Mouse (Mus musculus): ENCODE measurements around the gene Gabbr1.

Gene Gabbr1

DNA sequence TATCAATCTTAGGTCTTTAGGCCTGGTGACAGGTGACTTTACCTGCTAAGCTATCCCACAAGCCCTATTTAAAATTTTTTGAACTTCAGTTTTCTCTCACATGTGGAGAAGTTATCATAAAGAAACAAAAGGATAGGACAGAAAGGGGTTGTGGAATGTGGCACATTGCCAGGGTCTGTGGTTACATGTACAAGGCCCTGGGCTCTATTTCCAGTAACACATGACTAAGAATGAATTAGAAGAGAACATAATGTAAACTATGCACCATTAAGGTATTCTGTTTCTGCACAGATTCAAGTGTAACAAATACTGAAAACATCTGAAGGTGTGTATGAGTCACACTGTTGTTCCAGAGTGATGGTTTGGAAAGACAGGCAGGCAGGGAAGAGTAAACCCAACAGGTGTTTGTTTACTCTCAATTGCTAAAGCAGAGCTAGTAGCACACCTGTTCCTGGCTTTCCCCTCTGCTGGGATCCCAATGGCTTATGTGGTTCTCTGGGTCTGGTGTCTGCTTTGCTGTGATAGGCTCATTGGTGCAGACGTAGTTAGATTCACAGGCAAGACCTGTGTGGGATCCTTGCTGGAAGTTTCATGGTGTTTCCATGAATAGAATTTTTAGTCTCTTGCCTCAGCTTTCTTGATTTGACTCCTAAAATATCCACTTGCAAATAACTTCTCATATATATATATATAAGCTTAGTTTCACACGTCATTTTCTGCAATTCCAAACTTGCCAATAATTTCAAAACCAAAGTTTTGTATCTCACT, 6.5 kb upstream of the Gabbr1 start:
- no peak for DNase-seq (ENCODE audit: low read depth, low spot score)

DNA sequence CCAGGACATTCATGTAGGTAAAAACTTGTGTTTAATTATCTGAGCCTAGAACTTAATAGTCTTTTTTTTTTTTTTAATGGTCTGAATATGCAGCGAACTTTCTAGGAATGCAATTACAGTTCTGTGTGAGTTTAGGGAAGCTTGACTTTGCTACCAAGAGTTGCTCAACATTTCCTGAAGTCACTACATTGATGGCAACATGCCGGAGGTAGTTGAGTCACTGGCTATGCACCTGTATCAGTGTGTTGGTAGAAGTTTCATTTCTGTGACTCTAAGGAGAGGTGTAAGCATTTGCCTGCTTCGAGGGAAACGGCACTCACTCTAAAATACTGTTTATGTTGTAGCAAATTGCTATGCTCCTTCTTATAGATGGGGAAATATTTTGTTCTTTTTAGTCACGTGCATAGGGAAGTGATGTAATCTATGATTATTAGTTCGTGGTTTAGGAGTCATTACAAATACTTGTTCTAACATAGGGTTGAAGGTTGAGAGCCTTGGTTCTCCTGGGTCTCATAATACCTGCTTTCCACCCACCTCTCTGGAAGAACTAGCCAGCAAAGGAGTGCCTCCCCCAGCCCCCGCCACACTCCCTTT, 1.0 kb upstream of the Gabbr1 start:
- DNase-seq (ENCODE audit: low read depth, low spot score) = no peak

DNA sequence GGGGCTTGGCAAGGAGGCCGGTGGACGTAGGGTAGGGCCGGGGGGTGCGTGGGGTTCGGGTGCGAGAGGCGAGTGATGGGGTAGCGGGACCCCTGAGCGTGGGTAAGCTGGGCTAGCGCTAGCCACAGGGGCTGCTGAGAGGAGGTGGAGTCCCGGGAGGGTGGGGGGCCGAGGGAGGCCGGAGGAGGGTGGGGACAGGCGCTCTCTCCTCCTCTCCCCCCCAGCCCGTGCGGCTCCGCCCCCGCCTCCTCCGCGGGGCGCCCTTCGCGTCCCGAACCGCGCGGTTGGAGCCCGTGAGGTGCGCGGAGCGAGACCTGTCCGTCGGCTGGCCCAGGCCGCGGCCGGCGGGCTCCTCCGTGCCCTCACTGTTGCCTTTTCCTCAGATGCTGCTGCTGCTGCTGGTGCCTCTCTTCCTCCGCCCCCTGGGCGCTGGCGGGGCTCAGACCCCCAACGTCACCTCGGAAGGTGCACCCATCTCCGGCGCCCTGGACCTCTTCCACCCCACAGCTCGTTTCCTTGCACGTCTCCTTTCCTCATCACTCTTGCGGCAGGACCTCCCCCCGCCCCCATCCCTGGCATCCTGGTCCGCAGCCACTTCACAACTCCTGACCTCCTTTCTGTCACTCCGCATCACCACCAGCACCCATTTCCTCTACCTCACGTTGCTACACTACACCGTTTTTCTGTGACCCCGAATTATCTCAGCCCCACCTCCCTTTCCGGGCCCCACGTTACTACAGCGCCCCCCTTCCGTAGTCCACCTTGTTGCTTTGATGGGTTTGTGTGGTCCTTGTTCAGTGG, 746 bp downstream of the Gabbr1 start:
- no peak for DNase-seq (ENCODE audit: low read depth, low spot score)

DNA sequence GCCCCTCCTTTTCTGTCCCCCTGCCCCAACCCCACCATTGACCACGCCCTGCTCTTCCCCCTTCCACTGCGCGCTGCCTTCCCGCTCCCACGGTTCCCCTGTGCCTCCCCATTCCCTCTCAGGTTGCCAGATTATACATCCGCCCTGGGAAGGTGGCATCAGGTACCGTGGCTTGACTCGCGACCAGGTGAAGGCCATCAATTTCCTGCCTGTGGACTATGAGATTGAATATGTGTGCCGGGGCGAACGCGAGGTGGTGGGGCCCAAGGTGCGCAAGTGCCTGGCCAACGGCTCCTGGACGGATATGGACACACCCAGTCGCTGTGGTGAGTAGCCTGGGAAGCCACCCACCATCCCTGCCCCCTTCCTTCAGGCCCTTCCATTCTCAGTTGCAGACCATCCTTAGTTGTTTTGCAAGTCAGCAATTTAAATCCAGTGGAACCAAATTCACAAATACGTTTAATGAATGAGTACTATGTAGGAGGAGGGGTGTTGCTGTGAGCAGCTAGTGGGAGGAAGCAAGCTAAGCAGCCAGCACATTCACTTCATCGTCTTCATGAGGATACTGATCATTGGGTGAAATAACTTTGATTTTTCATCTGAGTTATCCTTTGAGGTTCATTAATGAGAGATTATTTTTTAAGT, 1.7 kb downstream of the Gabbr1 start:
- no peak for DNase-seq (ENCODE audit: low read depth, low spot score)

DNA sequence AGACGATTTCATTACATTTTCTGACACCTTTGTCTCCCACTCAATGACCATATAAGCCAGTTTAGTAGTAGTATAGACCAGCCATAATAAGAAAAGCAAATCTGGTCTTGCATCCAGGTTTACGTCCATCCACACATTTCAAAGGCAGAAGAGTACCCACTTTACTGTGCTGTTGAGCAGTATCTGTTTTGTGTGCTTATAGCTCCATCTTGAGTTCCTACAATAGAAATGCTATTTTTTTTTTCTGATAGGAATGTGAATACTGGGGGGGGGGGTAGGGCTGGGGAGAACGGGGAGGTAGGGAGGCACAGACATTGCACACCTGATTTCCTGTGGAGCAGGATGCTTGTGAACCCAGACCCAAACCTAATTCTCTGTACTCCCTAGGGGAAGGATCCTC, 2.2 kb downstream of the Gabbr1 start:
- DNase-seq (ENCODE audit: low read depth, low spot score) = no peak

DNA sequence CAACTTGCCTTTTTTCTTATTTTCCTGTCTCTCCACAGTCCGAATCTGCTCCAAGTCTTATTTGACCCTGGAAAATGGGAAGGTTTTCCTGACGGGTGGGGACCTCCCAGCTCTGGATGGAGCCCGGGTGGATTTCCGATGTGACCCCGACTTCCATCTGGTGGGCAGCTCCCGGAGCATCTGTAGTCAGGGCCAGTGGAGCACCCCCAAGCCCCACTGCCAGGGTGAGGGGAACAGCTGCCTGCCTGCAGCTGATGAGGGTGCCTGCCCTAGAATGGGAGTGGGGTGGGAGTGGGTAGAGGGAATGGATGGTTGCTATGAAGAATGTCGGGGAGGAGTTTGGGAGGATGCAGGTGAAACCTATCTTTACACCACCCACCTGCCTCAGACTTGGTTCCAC, 2.6 kb downstream of the Gabbr1 start:
- no peak for DNase-seq (ENCODE audit: low read depth, low spot score)

DNA sequence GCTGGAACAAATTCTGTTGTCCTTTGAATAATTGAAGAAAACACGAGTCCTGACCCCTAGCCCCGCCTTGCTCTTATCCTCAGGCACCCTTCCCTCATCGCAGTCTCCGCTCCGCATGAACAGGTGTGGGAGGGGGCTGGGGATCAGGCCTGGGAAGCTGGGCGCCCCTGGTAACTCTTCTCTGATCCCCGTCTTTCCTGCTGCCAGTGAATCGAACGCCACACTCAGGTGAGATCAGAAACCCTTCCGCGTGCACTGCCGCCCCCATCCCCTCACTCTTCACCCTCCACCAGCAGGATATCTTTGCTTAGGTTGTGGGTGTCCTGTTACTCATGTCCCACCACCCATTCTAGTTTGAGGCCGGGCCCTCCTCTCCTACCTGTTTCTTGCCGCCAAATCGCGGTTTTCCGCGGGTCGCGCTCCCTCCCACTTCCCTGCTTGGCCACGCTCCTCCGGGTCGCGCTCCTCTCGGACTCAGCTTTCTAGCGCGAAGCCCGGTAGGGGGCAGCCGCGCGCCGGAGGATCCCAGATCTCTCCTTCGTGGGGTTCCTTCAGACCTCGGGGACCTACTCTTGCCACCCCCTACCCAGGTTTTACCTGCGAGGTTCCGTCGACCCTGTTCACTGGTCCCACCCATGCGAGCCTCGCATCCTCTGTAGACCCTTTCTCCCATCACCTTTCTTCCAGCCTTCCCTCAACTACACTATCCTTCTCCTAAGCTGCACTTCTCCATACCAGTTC, 4.0 kb downstream of the Gabbr1 start:
- DNase-seq (ENCODE audit: low read depth, low spot score) = no peak

DNA sequence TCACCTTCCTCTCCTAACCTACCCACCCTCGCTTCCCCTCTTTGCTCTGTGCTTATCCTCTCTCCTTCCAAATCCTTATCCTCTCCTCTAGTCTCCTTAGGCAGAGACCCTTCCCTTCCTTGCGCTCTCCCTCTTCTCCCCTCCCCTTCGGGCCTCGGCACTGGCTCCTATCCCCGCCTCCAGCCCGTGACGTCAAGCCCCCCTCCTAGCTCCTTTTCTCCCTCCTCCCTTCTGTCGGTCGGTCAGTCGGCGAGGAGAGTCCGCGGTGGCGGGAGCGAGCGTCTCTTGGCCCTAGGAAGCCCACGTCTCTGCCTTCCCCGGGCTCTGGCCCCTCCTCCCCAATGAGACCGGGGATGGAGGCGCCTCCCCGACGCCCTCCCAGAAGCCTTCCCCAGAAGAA, 4.6 kb downstream of the Gabbr1 start:
- DNase-seq (ENCODE audit: low read depth, low spot score) = peak; percentile 48

DNA sequence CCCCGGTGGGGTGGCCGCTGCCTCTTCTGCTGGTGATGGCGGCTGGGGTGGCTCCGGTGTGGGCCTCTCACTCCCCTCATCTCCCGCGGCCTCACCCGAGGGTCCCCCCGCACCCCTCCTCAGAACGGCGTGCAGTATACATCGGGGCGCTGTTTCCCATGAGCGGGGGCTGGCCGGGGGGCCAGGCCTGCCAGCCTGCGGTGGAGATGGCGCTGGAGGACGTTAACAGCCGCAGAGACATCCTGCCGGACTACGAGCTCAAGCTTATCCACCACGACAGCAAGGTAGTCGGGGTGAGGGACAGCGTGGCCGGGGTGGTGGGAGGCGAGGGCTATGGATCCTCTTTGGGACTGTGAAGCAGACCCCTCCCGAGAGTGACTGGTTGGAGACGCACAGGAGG, 5.1 kb downstream of the Gabbr1 start:
- no peak for DNase-seq (ENCODE audit: low read depth, low spot score)

DNA sequence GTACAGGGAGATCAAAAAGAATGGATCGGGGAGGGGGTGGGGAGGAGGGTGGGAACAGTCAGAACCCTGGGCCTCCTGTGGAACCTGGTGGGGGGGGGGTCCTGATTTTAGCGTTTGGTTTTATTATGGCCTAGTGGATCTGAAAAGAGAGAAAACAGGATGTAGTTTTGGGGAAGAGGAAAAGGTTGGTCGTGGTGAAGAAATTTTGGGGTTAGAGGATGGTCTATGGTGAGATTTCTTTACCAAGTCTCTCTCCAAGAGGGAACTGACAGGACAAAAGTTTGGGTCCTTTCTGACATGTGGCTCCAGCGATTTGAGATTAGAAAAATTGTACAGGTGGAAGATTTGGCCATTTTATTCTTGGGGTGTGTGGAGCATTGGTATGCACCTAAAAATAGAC, 6.0 kb downstream of the Gabbr1 start:
- no peak for DNase-seq (ENCODE audit: low read depth, low spot score)

DNA sequence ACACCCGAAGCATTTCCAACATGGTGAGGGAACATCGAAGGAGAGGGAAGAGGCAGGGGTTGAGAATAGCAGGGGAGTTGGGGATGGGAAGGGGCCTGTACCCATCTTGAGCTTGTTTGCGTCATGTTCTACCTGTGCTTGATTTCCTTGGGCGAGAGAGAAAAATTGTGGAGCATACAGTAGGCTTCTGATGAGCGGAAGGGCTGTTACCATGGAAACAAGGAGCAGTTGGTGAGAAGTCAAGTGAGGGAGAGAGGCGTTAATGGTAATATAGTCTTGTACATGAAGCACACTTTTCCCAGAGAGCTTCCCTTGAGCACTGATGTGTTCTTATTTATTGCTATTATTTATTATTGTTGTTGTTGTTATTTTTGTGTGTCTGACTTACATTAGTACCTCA, 11.2 kb downstream of the Gabbr1 start:
- DNase-seq (ENCODE audit: low read depth, low spot score) = no peak

DNA sequence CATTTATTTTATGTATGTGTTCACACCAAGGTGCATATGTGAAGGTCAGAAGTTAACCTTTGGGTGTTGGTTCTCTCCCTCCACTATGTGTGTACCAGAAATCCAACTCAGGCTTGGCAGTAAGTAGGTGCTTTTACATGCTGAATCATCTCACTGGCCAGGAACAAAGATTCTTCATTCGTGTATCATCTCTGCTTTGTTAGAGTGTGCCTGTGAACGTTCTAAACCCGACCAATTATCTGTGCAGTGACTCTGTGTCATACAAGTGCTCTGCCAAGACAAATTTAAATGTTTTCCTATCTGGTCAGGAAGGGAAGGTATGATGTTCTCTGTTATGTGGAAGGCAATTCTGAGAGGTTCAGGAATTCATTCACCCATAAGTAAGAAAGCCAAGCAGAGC, 15.7 kb downstream of the Gabbr1 start:
- no peak for DNase-seq (ENCODE audit: low read depth, low spot score)

DNA sequence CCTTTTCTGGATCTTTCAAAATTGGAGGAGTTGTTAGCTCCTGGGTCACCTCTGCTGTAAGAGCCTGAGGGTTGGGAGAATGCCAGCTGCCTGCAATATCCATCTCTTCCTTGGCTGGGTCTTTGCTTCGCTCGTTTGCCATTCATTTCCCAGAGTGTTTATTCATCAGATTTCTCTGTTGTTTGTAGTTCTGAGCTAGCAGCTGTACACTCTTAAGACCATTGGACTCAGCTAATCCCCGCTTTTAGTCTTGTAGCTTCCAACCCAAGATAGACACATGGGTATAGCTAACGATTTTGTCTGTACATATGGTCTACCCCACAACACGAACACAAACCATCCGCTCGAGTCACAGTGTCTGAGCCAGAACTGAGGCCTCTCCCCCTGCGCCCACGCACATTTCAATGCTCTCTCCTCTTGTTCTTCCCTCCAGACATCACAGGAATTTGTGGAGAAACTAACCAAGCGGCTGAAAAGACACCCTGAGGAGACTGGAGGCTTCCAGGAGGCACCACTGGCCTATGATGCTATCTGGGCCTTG, 16.4 kb downstream of the Gabbr1 start:
- no peak for DNase-seq (ENCODE audit: low read depth, low spot score)

DNA sequence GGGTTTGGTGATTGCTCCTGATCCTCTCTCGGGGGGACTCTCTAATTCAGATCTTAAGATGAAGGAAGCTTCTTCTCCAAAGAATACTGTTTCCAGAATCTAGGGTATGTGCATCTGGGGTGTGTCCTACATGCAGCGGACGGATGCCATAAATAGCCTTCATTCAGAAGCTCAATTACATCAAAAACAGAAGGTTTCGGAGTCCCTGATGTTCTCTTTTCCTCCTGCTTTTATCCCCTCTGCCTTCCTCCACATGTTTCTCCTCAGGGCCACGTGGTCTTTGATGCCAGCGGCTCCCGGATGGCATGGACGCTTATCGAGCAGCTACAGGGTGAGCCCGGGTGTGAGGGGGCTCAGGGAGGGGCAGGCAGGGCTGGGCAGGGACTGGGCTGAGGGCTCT, 17.3 kb downstream of the Gabbr1 start:
- DNase-seq (ENCODE audit: low read depth, low spot score) = no peak

DNA sequence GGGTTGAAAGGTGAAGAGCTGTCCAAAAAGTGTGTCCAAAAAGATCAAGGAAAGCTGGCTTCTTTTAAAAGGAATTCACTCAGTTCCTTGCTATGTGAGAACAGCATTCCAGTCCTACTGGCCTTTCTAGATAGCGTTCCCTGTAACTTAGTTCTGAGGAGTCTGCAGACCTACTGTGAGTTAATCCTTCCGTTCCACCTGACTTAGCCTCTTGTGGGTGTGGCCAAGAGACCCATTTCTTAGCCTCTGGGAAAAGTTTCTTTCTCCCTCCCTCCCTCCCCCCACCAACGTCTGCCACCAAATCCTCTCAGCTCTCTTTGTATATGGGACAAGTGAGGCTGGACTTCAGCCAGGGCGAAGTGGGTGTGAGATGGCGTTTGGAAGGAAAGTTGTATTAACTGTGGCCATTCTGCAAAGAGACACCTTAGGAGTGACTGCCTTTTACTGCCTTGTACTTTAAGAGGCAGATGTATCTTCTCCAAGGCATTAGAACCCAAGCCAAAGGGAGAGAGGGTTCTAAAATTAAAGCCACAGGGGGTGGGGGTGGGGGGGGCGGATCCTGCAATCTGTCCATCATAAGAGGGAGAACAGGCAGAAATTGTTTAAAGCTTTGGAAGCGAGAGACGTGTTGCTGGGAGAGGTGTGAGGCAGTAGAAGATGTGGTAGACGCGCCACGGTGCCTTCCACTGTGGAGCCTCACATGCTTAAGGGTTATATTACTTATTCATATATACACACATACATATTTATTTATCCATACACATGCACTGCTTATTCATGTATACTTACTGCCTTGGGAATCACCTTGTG, 18.1 kb downstream of the Gabbr1 start:
- no peak for DNase-seq (ENCODE audit: low read depth, low spot score)

DNA sequence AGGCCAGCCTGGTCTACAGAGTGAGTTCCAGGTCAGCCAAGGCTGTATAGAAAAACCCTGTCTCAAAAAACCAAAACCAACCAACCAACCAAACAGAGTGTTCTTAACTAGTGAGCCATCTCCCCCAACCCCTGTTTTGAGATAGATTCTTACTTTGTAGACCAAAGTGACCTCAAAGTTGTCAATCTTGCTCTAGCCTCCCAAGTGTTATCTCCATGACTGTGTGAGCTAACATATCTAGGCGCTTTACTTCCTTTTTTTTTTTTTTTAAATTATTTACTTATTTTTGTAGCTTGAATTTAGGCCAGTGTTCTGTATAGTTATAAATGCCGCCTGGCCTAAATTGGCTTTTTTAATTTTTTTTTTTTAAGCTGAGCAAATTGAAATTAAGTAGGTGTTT, 20.2 kb downstream of the Gabbr1 start:
- DNase-seq (ENCODE audit: low read depth, low spot score) = no peak

DNA sequence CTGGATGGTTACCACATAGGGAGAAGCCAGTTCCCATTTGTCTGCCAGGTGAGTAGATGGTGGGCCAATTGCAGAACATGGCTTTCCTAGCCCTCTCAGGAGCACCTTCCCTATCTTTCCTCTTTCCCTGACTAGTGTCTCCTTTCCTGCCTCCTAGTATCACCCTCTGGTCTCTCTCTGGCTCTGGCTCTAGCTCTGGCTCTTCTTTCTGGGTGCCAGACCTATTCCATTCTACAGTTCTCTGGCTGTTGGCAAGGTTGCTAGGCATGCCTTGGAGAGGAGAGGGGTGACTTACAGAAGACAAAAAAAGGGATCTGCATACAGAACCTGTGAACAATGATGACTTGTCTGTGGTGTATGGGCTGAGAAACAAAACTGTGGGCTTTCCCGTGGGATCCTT, 22.1 kb downstream of the Gabbr1 start:
- no peak for DNase-seq (ENCODE audit: low read depth, low spot score)

DNA sequence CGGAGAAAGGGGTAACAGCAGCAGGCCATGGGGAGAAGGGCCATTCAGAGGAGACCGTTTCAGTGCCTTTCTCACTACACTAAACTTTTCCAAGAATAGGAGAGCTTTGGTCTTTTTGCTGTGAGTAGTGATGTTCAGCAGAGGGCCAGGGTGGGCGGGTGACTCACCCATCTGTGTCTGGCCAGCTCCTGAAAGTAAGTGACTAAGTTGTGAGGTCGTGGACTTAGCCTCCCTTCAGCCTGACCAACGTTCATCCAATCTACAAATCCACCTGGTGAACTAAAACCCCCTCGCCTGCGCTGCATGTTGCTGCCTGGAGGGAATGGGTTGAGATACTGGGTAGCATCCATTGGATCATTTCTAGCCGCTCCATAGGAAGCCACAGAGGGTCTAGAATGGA, 24.4 kb downstream of the Gabbr1 start:
- DNase-seq (ENCODE audit: low read depth, low spot score) = no peak

DNA sequence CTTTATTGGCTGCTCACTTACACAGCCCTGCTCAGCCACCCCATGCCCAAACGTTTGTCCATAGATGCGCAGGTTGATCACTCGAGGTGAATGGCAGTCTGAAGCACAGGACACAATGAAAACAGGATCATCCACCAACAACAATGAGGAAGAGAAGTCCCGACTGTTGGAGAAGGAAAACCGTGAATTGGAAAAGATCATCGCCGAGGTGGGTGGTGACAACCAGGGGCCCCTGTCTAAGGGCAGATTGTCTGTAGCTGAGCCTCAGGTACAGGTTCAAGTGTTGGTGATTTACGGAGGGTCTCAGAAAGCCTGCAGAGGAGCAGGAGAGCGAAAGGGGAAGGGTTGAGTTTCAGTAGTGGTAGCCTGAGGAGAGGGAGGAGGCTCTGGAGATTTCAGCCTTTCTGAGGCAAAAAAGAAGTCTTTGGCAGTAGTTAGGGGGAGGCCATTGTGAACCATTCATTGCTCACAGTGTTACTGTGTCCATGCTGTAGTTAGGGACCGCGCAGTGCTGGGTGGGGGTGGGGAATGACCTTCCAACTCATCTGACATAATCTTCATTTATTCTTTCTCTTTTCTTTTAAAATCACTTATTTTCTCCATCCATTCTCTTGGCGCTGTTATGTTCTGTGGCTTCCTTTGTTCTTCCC, 26.4 kb downstream of the Gabbr1 start:
- DNase-seq (ENCODE audit: low read depth, low spot score) = no peak

DNA sequence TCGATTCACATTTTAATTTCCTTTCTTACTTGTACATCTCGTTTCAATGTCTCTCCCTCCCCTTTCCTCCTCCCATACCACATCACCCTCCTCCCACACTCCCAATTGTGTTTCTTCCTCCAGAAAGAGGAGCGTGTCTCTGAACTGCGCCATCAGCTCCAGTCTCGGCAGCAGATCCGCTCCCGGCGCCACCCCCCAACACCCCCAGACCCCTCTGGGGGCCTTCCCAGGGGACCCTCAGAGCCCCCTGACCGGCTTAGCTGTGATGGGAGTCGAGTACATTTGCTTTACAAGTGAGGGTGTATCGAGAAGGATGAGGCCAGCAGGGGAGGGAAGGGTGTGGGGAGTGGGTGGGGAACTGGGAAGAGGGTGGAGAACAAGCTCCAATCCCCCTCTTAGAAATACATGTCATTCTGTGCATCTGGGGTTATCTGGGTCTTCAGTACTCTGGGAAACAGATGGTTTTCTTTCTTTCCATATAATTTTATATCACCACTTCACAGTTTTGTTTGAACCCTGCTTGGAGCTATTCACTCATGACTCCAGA, 27.0 kb downstream of the Gabbr1 start:
- DNase-seq (ENCODE audit: low read depth, low spot score) = no peak
